Mouse (Mus musculus) MEL (cell line): ENCODE measurements around the gene Nsun6. TPM values are rescaled to one million over a fixed set of nuclear protein-coding genes. Genes with fewer than 3 reads are reported as not detected.

Experiments used
- polyA plus RNA-seq, 2 experiments: library from polyadenylated mRNA; stranded (reverse) in 1 of 2; unstranded in 1 of 2; fragments of >175 nt in 1 of 2; fragments of >200 nt in 1 of 2; gene quantifications; 2 replicates each; pipeline versions ENCODE4 v1.2.1 to v1.2.4; 2012; ENCODE audit warnings: low replicate concordance in 2 of 2, low read depth in 1 of 2; ENCODE audit not compliant: insufficient read length in 2 of 2, insufficient read depth in 1 of 2, missing spikeins in 1 of 2
- total RNA-seq: library from RNA; depleted of rRNA; stranded (reverse); fragments of 300-350 nt; gene quantifications from 2 replicates; pipeline ENCODE4 v1.2.3, GENCODE M21; 2012; rRNA removed

Nsun6 gene
- total and polyA plus RNA-seq, 3 experiments, result 5.4 to 6.3 TPM; not detected in 1

Other genes starting within 250 kb of the Nsun6 start
- gene Arl5b, start 5.7 kb downstream of the Nsun6 start, total RNA-seq, result 10.7 and 12.8 TPM in 2 replicates
- gene Arl5b, start 5.7 kb downstream of the Nsun6 start, polyA plus RNA-seq, result 10 to 100 TPM in 1 of 2 experiments, not detected in 1; 10.6 TPM